Mouse (Mus musculus) CH12.LX (cell line): ENCODE results near the gene Haus2. TPM values are rescaled to one million over a fixed set of nuclear protein-coding genes. Genes with fewer than 3 reads are reported as not detected.

ENCODE experiments used
- DNase-seq: peaks from one replicate; pipeline ENCODE4 v3.0.0-alpha.2; 2013; ENCODE audit errors: extremely low read depth
- H3K27ac ChIP-seq: 2 replicates; pipeline ENCODE4 v1.5.1; 2012; ENCODE audit warnings: low read depth, mild to moderate bottlenecking, control low read depth, moderate library complexity; ENCODE audit not compliant: insufficient read depth
- H3K27me3 ChIP-seq: replicated peaks from 2 replicates; pipeline ENCODE3; 2012; ENCODE audit warnings: inconsistent platforms
- H3K36me3 ChIP-seq, 2 experiments: replicated peaks in 1 of 2; 2 replicates each; pipeline versions ENCODE3 to v1.6.1; 2012; ENCODE audit warnings: inconsistent platforms in 1 of 2, low read length in 1 of 2, mild to moderate bottlenecking in 1 of 2, mixed read lengths in 1 of 2, moderate library complexity in 1 of 2; ENCODE audit not compliant: control insufficient read depth in 1 of 2, insufficient read depth in 1 of 2
- H3K4me1 ChIP-seq, 2 experiments: 2 replicates each; pipeline ENCODE4 v1.6.1; 2012; ENCODE audit warnings: inconsistent platforms in 1 of 2, moderate library complexity in 1 of 2; ENCODE audit not compliant: insufficient read depth in 2 of 2, control insufficient read depth in 1 of 2
- H3K4me2 ChIP-seq: 2 replicates; pipeline ENCODE4 v1.6.1; 2012; ENCODE audit warnings: low read depth, mild to moderate bottlenecking, control low read depth; ENCODE audit not compliant: poor library complexity, insufficient read depth, severe bottlenecking
- H3K4me3 ChIP-seq, 3 experiments: fragments of 150-350 bp in 1 of 3; sonication (generic) in 1 of 3; replicated peaks in 1 of 3; 2 replicates each; pipeline versions ENCODE3 to v1.5.1; 2011 to 2012; ENCODE audit warnings: low read depth in 2 of 3, low read length in 2 of 3, mild to moderate bottlenecking in 2 of 3, moderate library complexity in 2 of 3, control low read depth in 1 of 3, improper control_type of control experiment in 1 of 3, inconsistent platforms in 1 of 3, mixed read lengths in 1 of 3; ENCODE audit not compliant: poor library complexity in 1 of 3
- H3K79me2 ChIP-seq: replicated peaks from 2 replicates; pipeline ENCODE4 v1.6.1; 2012; ENCODE audit warnings: mild to moderate bottlenecking, moderate library complexity; ENCODE audit not compliant: control insufficient read depth, poor library complexity, insufficient read depth, severe bottlenecking; ENCODE audit errors: extremely low read depth
- H3K9ac ChIP-seq: 2 replicates; pipeline ENCODE4 v1.6.1; 2012; ENCODE audit warnings: low read depth, mild to moderate bottlenecking, control low read depth, moderate library complexity; ENCODE audit not compliant: insufficient read depth
- H3K9me3 ChIP-seq: replicated peaks from 2 replicates; pipeline ENCODE3; 2012; ENCODE audit warnings: low read length, inconsistent platforms, mixed read lengths
- E2F4 ChIP-seq: IDR thresholded peaks from 2 replicates; pipeline ENCODE4 v1.6.1; 2011; ENCODE audit warnings: low read depth, low read length, improper control_type of control experiment; ENCODE audit not compliant: insufficient replicate concordance
- EP300 ChIP-seq: IDR thresholded peaks from 2 replicates; pipeline ENCODE4 v1.6.1; 2011; ENCODE audit warnings: low read length, improper control_type of control experiment
- ETS1 ChIP-seq: conservative IDR thresholded peaks from 2 replicates; pipeline ENCODE4 v1.6.1; 2012; ENCODE audit warnings: low read depth, mild to moderate bottlenecking, inconsistent platforms, low read length, improper control_type of control experiment, moderate library complexity
- IRF4 ChIP-seq: IDR thresholded peaks from 2 replicates; pipeline ENCODE4 v1.6.1; 2014; ENCODE audit warnings: low read depth, mild to moderate bottlenecking, inconsistent platforms, low read length, improper control_type of control experiment
- JUN ChIP-seq: IDR thresholded peaks from 2 replicates; pipeline ENCODE4 v1.6.1; 2011; ENCODE audit warnings: low read depth, mild to moderate bottlenecking, low read length, improper control_type of control experiment, moderate library complexity; ENCODE audit not compliant: insufficient read depth
- JUND ChIP-seq: conservative IDR thresholded peaks from 2 replicates; pipeline ENCODE4 v1.6.1; 2011; ENCODE audit warnings: low read depth, low read length, improper control_type of control experiment
- MEF2A ChIP-seq: IDR thresholded peaks from 2 replicates; pipeline ENCODE4 v1.6.1; 2014; ENCODE audit warnings: low read depth, mild to moderate bottlenecking, inconsistent platforms, low read length, improper control_type of control experiment, borderline replicate concordance
- PAX5 ChIP-seq: IDR thresholded peaks from 2 replicates; pipeline ENCODE4 v1.6.1; 2012; ENCODE audit warnings: low read length, inconsistent platforms, mixed read lengths
- POLR2AphosphoS2 ChIP-seq: IDR thresholded peaks from 2 replicates; pipeline ENCODE4 v1.6.1; 2011; ENCODE audit warnings: low read depth, low read length, improper control_type of control experiment
- RCOR1 ChIP-seq: conservative IDR thresholded peaks from 2 replicates; pipeline ENCODE4 v1.6.1; 2012; ENCODE audit warnings: low read depth, mild to moderate bottlenecking, inconsistent platforms, low read length, improper control_type of control experiment
- SIN3A ChIP-seq: IDR thresholded peaks from 2 replicates; pipeline ENCODE4 v1.6.1; 2012; ENCODE audit warnings: low read length, improper control_type of control experiment, inconsistent platforms
- ZMIZ1 ChIP-seq: IDR thresholded peaks from 2 replicates; pipeline ENCODE4 v1.6.1; 2012; ENCODE audit warnings: low read depth, mild to moderate bottlenecking, inconsistent platforms, low read length, improper control_type of control experiment
- ZNF384 ChIP-seq: IDR thresholded peaks from 2 replicates; pipeline ENCODE4 v1.6.1; 2012; ENCODE audit warnings: low read depth, low read length, improper control_type of control experiment, inconsistent platforms
- dilution Hi-C: fragments of 300-500 bp; cut with MboI; formaldehyde crosslinking; loops from 2 replicates; pipeline ENCODE4 v1.14.3; 2020; ENCODE audit warnings: low sequenced_read_pairs; ENCODE audit not compliant: extremely low pct_unique_long_range_greater_than_20kb, extremely low pct_ligation_motif_present
- in situ Hi-C: fragments of 300-500 bp; cut with MboI; formaldehyde crosslinking; loops from 3 replicates; pipeline ENCODE4 v1.14.3; 2019; ENCODE audit warnings: low sequenced_read_pairs, low pct_ligation_motif_present, low pct_unique_long_range_greater_than_20kb, mixed read lengths
- polyA plus RNA-seq: library from polyadenylated mRNA; unstranded; fragments of >175 nt; gene quantifications from 2 replicates; pipeline ENCODE4 v1.2.1, GENCODE M21; 2012; ENCODE audit warnings: low read depth; ENCODE audit not compliant: insufficient read length
- total RNA-seq, 2 experiments: library from RNA; depleted of rRNA; stranded (reverse); fragments of 300-350 nt in 1 of 2; fragments of >200 nt in 1 of 2; gene quantifications; 2 replicates each; pipeline ENCODE4 v1.2.3; 2012 to 2014

Haus2 gene
- total and polyA plus RNA-seq, 3 experiments: 12.8 to 37.8 (median 18.2) TPM

GRCm38 (mm10) chr2:120561524-120561923 is 47.7 kb upstream of the Haus2 start:
- TF ChIP-seq MEF2A (peak; percentile 56; the same call in 1 of the 2 replicates), JUND (peak; percentile 50), ZNF384 (peak; percentile 93), E2F4 (no peak), RCOR1 (no peak), IRF4 (peak; percentile 85), JUN (peak; percentile 12; the same call in 1 of the 2 replicates), ETS1 (peak; percentile 78), EP300 (peak; percentile 76), SIN3A (peak; percentile 46; the same call in 1 of the 2 replicates)
- in situ Hi-C loops: no loop called here
- H3K4me1 ChIP-seq: peaks cover 4 to 46% of the 10 kb centered on the region in 2 experiments; a peak in 2 of 4 replicates

GRCm38 (mm10) chr2:120562859-120563234 is 46.3 kb upstream of the Haus2 start:
- DNase-seq: no peak
- in situ Hi-C loops (no loop called here), dilution Hi-C loops (no loop called here)
- Histone ChIP-seq H3K4me3 (peak overlapping the region; percentile 67 to 98 (median 87)), H3K79me2 (peaks cover 56% of the 10 kb centered on the region), H3K27me3 (no peaks in the 10 kb centered on the region), H3K36me3 (peaks cover 0 to 15% of the 10 kb centered on the region in 2 experiments), H3K9me3 (no peaks in the 10 kb centered on the region), H3K4me1 (peaks cover 4 to 45% of the 10 kb centered on the region in 2 experiments; a peak in 2 of 4 replicates), H3K4me2 (peak overlapping the region; percentile 96), H3K27ac (peak overlapping the region; percentile 81), H3K9ac (peak overlapping the region; percentile 69)
- no peak for TF ChIP-seq POLR2AphosphoS2
- no peak for TF ChIP-seq ZMIZ1
- no peak for TF ChIP-seq JUN
- TF ChIP-seq PAX5: no peak

More at GRCm38 (mm10) chr2:120561524-120561923, 47.7 kb upstream of the Haus2 start:
- Histone ChIP-seq H3K9me3 (no peaks in the 10 kb centered on the region), H3K36me3 (peaks cover 0 to 29% of the 10 kb centered on the region in 2 experiments), H3K27ac (peak overlapping the region; percentile 58), H3K4me3 (peak overlapping the region in 2 of 3 experiments; percentile 20 to 39), H3K27me3 (no peaks in the 10 kb centered on the region), H3K4me2 (peak overlapping the region; percentile 96), H3K79me2 (peaks cover 69% of the 10 kb centered on the region), H3K9ac (peak overlapping the region; percentile 43; the same call in 1 of the 2 replicates)
- peak; percentile 63 for DNase-seq
- dilution Hi-C loops: no loop called here
